Mouse (Mus musculus): ENCODE measurements around the gene Dhodh. TPM values are rescaled to one million over a fixed set of nuclear protein-coding genes. Genes with fewer than 3 reads are reported as not detected.

The Dhodh gene
- polyA plus RNA-seq, 1 experiment, result 12.5 TPM

- 80% methylated on average over 9 of the region's 9 CpGs for WGBS
- DNase-seq (ENCODE audit: low read depth, low spot score), result no peak
Measured at GRCm38 (mm10) chr8:109590901-109591300, 17.6 kb downstream of the Dhodh start.

DNA sequence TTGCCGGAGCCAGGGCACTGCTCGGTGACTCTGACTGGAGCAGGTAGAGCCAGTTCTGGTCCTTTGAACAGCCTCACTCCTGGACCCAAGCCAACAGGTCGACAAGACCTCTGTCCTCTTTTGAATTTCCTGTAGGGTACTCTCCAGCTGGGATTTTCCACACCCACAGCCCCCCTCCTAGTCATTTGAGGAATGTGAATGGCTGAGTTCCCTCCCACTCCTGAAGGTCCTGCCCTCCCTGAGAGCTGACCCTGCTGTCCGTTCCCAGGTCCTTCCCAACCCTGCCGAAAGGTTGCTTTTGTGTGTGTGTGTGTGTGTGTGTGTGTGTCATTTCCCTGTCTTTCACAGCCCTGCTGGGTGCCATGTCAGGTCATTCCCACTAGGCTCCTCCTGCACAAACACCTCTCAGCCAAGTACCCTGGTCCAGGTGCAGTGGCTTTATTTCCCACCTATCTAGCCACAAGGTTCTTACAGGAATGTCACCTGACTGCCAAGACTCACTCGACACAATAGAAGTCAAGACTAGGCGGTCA is 21.4 kb downstream of the Dhodh start:
- WGBS, result 18% methylated on average over 7 of the region's 7 CpGs

DNA sequence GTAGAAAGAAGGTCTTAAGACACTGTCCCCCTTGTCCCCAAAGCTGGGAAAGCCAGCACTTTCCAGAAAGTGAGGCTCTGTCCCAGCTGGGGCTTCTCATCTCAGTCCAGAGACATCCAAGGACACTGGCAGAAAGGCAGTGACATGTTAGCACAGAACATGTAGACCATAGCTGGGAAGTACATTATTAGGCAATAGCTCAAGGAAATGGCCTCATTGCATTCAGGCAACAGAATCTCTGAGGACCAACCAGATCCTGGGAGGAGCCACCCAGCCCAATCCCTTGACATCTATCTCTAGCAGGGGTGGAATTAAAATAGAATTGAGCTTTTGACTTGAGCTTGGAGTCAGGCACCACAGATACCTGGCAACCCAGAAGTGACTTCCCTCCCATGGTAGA is 22.8 kb downstream of the Dhodh start:
- DNase-seq (ENCODE audit: low read depth, low spot score), result no peak

More for the DNA sequence above, 21.4 kb downstream of the Dhodh start:
- DNase-seq (ENCODE audit: low read depth, low spot score), result no peak

DNA sequence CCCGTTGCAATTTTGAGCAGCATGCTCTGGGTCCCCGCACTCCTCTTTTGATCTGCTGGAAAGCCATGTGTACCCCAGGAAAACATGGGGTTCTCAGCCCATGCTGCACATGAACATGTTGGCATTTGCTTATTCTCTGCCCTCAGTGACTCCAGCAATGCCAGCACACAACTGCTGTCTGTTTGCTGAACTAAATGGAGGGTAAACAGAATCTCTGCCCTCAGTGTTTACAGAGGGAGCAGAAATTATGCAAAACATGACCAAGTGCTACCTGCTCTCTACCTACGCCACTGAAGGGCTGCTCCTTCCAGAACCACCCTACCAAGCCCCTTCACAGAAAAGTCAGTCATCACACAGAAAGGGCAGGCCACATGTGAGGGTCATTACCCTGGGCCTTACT is 23.6 kb downstream of the Dhodh start:
- 41% methylated on average over 3 of the region's 3 CpGs for WGBS
- no peak for DNase-seq (ENCODE audit: low read depth, low spot score)

DNA sequence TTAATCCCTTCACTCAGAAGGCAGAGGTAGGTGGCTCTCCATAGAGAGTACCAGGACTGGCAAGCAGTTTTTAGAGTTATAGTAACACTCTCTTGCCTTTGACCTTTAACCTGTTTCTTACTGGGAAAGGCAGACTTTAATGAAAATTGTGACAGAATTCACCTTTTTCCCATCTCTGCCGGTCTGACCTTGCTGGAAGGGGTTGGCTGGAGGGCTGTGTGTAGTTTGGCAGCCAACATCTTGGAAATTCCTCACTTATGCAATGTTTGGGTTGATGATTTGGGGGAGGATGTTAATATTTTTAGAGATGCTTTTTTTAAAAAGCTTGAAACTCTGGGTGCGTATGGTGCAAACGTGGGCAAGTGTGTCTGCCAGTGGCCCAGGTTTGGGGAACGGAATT is 24.2 kb downstream of the Dhodh start:
- 81% methylated on average over 4 of the region's 4 CpGs for WGBS
- no peak for DNase-seq (ENCODE audit: low read depth, low spot score)

DNA sequence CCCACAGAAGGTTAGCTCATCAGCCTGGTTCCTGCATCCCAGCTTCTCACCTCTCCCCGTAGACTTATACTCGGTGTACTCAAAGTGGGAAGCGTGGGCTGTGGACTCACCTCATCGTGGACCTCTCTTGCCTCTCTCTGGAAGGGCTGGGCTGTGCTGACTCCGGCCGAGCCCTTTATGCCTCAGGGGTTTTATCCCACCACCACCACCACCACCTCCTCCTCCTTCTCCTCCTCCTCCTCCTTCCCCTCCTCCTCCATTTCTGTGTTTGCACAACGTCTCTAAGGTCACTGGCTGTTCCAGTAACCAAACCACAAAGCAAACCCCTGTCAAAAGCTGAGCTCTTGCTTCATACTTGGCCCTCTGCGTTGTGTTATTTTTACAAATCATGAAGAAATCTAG is 29.6 kb downstream of the Dhodh start, which contains the start of gene Hp:
Gene Hp (minus strand): TSS at position 273 of the 402 bp plus-strand sequence.
- WGBS, result 35% methylated on average over 8 of the region's 8 CpGs
- DNase-seq (ENCODE audit: low read depth, low spot score), result no peak

DNA sequence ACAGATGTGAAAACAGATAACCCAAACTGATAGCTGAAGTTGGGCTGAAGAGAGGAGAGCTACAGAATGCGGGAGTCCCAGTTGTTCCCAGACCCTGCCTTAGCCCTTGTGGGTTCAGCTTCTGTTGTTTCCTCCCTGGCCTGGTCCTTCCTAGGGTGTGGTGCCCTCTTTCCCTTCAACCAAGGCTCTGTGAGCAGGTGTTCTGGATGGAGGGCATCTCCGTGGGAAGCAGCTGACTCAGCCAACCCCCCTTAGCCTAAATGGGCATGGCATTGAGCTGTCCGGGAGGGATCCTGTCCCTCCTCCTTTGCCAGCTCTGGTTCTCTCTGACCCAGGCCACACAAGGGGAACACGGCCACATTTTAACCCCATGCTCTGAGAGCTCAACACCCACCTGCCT is 32.2 kb downstream of the Dhodh start:
- 56% methylated on average over 4 of the region's 4 CpGs for WGBS
- no peak for DNase-seq (ENCODE audit: low read depth, low spot score)

DNA sequence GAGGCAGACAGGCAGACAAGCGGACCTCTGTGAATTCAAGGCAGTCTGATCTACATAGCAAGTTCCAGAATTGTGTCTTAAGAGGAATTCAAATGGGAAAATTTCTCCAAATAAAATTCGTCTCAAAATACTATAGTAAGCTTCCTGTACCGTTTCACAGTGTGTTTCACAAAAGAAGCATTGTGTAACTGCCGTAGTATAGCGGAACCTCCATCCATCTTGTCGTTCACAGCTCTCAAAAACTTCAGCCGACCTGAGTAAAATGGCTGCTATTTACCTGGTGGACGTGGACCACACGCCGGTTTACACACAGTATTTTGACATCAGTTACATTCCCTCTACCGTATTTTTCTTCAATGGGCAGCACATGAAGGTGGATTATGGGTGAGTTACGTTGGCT is 37.3 kb downstream of the Dhodh start:
- WGBS, result 88% methylated on average over 12 of the region's 12 CpGs
- no peak for DNase-seq (ENCODE audit: low read depth, low spot score)

DNA sequence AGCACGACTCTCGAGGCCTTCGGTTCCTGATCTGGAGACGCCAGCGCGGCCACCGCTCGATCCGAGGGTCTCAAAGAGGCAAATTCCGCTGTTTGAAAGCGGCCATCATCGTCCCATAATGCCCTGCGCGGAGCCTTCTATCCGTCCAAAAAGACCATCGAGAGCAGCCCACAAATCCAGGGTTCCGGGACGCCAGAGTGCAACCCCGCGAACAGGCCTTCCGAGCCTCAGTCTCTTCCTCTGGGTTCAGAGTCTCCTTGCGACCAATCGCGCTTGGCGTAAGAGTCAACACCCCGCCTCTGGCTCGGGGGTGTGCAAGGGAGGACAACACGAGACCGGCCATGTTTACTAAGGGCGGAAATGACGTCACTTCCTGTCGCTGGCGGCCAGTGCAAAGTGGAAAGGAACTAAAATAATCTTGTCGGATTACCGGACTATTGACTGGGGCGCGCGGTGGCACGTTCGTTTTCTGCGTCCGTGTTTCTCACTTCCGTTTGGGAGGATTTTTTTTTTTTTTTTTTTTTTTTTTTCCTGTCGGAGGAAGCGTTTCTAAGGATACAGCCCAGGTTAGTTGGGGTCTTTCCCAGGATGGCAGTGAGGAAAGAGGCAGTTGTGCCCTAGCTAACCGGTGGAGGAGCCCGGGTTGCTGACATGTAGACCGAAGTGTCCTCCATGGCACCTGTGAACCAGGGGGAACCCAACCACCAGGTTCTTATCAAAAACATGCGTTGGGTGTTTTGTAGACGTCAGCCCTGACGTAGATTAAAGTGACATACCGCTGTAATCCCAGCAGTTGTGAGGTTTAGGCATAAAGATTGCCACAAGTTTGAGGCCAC is 42.8 kb downstream of the Dhodh start, which contains the start of the genes Dhx38 and Txnl4b:
Gene Dhx38 (minus strand): TSS at position 364 of the 836 bp plus-strand sequence.
Gene Txnl4b (plus strand): TSS at position 395 of the 836 bp plus-strand sequence.
- DNase-seq (ENCODE audit: low read depth, low spot score), result peak; percentile 100
- WGBS, result under 1% methylated on average over 52 of the region's 52 CpGs

- peak; percentile 7 for DNase-seq (ENCODE audit: low read depth, low spot score)
- 3% methylated on average over 10 of the region's 10 CpGs for WGBS
Measured at GRCm38 (mm10) chr8:109564766-109565165, 43.7 kb downstream of the Dhodh start.

DNA sequence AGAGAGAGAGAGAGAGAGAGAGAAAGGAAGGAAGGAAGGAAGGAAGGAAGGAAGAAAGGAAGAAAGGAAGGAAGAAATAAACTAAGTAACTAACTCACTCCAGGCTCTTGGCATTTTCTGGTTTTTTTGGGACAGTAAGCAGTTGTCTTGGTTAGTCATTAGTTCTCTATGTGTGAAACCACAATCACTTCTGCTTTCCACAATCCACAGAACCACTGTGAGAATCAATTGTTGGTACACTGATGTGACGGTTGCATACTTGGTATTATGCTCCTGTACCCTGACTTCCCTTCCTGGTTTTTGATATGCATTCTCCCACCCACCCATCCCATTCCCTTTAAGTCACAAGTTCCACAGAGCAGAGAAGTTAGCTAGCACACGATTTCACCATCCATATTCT is 44.6 kb downstream of the Dhodh start:
- no peak for DNase-seq (ENCODE audit: low read depth, low spot score)
- 67% methylated on average over 2 of the region's 2 CpGs for WGBS

DNA sequence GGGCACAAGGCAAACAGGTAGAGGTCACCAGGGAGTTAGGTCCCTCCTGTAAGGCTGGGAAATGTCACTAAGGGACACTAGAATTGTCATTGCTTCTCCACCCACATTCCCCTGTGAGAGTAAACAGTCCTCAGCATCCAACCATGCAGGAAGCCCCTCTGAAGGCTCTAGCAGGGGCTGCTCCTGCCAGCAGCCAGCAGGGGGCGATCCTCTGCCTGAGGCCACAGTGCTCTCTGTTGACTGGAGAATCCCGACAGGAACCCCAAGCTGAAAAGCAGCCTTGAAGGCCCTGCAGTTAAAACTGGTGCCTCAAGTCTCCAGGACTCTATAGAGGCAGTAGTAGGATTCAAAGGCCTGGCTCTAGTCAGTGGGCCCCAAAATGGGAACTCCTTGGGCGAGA is 56.8 kb downstream of the Dhodh start:
- no peak for DNase-seq (ENCODE audit: low read depth, low spot score)
- 51% methylated on average over 3 of the region's 3 CpGs for WGBS

DNA sequence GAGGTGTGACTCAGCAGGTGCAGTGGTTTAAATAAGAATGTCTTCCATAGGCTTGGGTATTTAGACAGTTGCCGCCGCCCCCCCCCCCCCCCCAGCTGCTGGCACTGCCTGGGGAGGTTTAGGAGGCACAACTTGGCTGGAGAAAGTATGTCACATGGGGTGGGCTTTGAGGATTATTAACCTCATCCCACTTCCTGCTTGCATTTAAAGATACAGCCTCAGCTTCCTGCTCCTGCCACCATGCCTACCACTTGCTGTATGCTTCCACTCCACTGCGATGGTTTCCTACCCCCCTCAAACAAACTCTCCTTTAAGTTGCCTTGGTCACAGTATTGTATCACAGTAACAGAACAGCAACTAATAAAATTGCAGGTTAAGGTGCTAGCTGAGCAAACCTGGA is 64.4 kb downstream of the Dhodh start:
- DNase-seq (ENCODE audit: low read depth, low spot score), result no peak
- WGBS, result 30% methylated on average over 3 of the region's 3 CpGs

GRCm38 (mm10) chr8:109542748-109543519 is 65.5 kb downstream of the Dhodh start:
- 64% methylated on average over 8 of the region's 8 CpGs for WGBS
- no peak for DNase-seq (ENCODE audit: low read depth, low spot score)

DNA sequence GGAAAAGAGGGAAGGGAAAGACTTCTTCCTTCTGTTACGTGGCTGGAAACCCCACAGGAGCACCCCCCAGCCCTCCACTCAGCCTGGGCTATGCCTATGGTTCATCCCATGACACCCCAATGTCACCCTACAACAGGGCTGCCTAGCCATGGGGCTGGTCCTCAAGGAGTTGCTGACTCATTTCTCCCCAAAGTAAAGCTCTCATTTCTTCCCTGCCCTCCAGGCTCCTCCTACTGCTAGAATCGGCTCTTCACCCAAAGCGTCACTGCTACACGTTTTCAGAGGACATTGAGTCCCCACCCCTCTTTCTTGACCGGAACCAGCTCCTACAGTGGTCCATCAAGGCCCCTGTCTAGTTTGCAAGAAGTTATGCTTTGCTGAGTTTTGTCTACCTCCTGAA is 66.3 kb downstream of the Dhodh start:
- DNase-seq (ENCODE audit: low read depth, low spot score), result no peak
- 62% methylated on average over 5 of the region's 5 CpGs for whole genome bisulfite sequencing

Other genes starting within 250 kb of the Dhodh start
- gene Pmfbp1, start 114.6 kb downstream of the Dhodh start, polyA plus RNA-seq (2012; rRNA removed), result not detected in 2 replicates
- 16.6 and 19.7 TPM in 2 replicates for gene Dhx38, start 42.8 kb downstream of the Dhodh start, polyA plus RNA-seq (2012; rRNA removed)
- gene Txnl4b, start 42.8 kb downstream of the Dhodh start, polyA plus RNA-seq (2012; rRNA removed), result 4.8 and 5.8 TPM in 2 replicates
- gene Hp, start 29.5 kb downstream of the Dhodh start, polyA plus RNA-seq (2012; rRNA removed), result 17.8 and 35.4 TPM in 2 replicates
- gene Pkd1l3, start 5.8 kb upstream of the Dhodh start, polyA plus RNA-seq (2012; rRNA removed), result 0.05 and 0.23 TPM in 2 replicates
- gene Ist1, start 84.6 kb upstream of the Dhodh start, polyA plus RNA-seq (2012; rRNA removed), result 54.0 and 61.4 TPM in 2 replicates
- gene Zfp821, start 96.9 kb upstream of the Dhodh start, polyA plus RNA-seq (2012; rRNA removed), result 5.6 and 6.3 TPM in 2 replicates
- gene Atxn1l, start 129.1 kb upstream of the Dhodh start, polyA plus RNA-seq (2012; rRNA removed), result 5.5 and 8.6 TPM in 2 replicates
- 28.5 and 37.0 TPM in 2 replicates for gene Ap1g1, start 169.9 kb upstream of the Dhodh start, polyA plus RNA-seq (2012; rRNA removed)

Measured in large intestine, adult 2 months (tissue).